Mouse (Mus musculus) heart, postnatal 0 days (tissue): Measurements from ENCODE around the gene Mipep. TPM values are rescaled to one million over a fixed set of nuclear protein-coding genes. Genes with fewer than 3 reads are reported as not detected.
A peak's percentile ranks its signal among the peaks of the same experiment; 100 is the strongest.

Experiments used
- ATAC-seq: fragments of 200-750 bp; cut with Nextera tagmentation; 2 replicates; pipeline ENCODE4 v1.8.0; 2017; ENCODE audit warnings: low read depth, moderate number of reproducible peaks, moderate library complexity; ENCODE audit not compliant: insufficient read depth
- DNase-seq: peaks from one replicate; pipeline ENCODE4 v3.0.0-alpha.2; 2016; ENCODE audit warnings: low spot score
- H3K27ac ChIP-seq: fragments of 300-500 bp; sonication (generic); 2 replicates; pipeline ENCODE4 v1.5.1; 2014; ENCODE audit warnings: low read depth, mild to moderate bottlenecking
- H3K27me3 ChIP-seq: fragments of 300-500 bp; sonication (generic); 2 replicates; pipeline ENCODE4 v1.6.1; 2014; ENCODE audit warnings: low read length, mixed read lengths; ENCODE audit not compliant: control insufficient read depth, insufficient read depth
- H3K36me3 ChIP-seq: fragments of 300-500 bp; sonication (generic); replicated peaks from 2 replicates; pipeline ENCODE4 v1.6.1; 2014; ENCODE audit warnings: low read length, mixed read lengths; ENCODE audit not compliant: control insufficient read depth, insufficient read depth
- H3K4me1 ChIP-seq: fragments of 300-500 bp; sonication (generic); 2 replicates; pipeline ENCODE4 v1.6.1; 2014; ENCODE audit warnings: antibody characterized with exemption; ENCODE audit not compliant: control insufficient read depth, insufficient read depth
- H3K4me2 ChIP-seq: fragments of 300-500 bp; sonication (generic); 2 replicates; pipeline ENCODE4 v1.6.1; 2014; ENCODE audit warnings: low read depth, mild to moderate bottlenecking, low read length, moderate library complexity
- H3K4me3 ChIP-seq: fragments of 300-500 bp; sonication (generic); 2 replicates; pipeline ENCODE4 v1.5.1; 2014; ENCODE audit warnings: low read depth, low read length
- H3K9ac ChIP-seq: fragments of 300-500 bp; sonication (generic); replicated peaks from 2 replicates; pipeline ENCODE4 v1.6.1; 2014; ENCODE audit warnings: low read depth, low read length, mixed read lengths
- H3K9me3 ChIP-seq: fragments of 300-500 bp; sonication (generic); replicated peaks from 2 replicates; pipeline ENCODE4 v1.6.1; 2016; ENCODE audit warnings: low read length; ENCODE audit not compliant: control insufficient read depth
- CTCF ChIP-seq: IDR thresholded peaks from 2 replicates; pipeline ENCODE4 v1.5.1; 2016; ENCODE audit warnings: antibody characterized with exemption, control low read depth, low read depth
- EP300 ChIP-seq: IDR thresholded peaks from 2 replicates; pipeline ENCODE4 v1.6.1; 2016; ENCODE audit warnings: antibody characterized with exemption, low read depth
- whole genome bisulfite sequencing: fragments of 180-500 bp; shearing (Covaris S2); extraction: QIAGEN DNeasy Blood & Tissue Kit; methylation state at CpG from one replicate; pipeline ENCODE4 v1.1.7; 2014; 5-methylcytosine and 5-hydroxymethylcytosine counted together
- polyA plus RNA-seq: library from polyadenylated mRNA; unstranded; fragments of >200 nt; fragmentation: Nextera tagmentation; extraction: Ambion mirVana; gene quantifications from 2 replicates; pipeline ENCODE4 v1.2.1, GENCODE M21; 2015
- total RNA-seq: library from RNA; depleted of rRNA; stranded (reverse); fragments of >200 nt; gene quantifications from 2 replicates; pipeline ENCODE4 v1.2.3, GENCODE M21; 2014; ENCODE audit warnings: low replicate concordance

Mipep gene
- total and polyA plus RNA-seq, 2 experiments from 2014 or later, result 29.2 to 49.1 TPM

- Histone ChIP-seq H3K9me3 (no peaks in the 10 kb centered on the region), H3K27ac (peak overlapping the region; percentile 94), H3K27me3 (no peaks in the 10 kb centered on the region), H3K4me2 (no peak overlapping the region; the same call in 1 of the 2 replicates), H3K36me3 (no peaks in the 10 kb centered on the region), H3K4me3 (no peak overlapping the region), H3K4me1 (peaks cover 87% of the 10 kb centered on the region), H3K9ac (peak overlapping the region; percentile 23; the same call in 1 of the 2 replicates)
- ATAC-seq (no peak), DNase-seq (peak; percentile 39)
- 50% methylated on average over 10 of the region's 10 CpGs for WGBS
- no peak for TF ChIP-seq EP300
- no peak for TF ChIP-seq CTCF
Observed at GRCm38 (mm10) chr14:60738434-60738938, 45.9 kb upstream of the Mipep start.

- no peak for ATAC-seq
- H3K4me2 ChIP-seq, result no peak overlapping the region
- H3K27ac ChIP-seq, result peak overlapping the region; percentile 94; the same call in 1 of the 2 replicates
- TF ChIP-seq CTCF (no peak), EP300 (no peak)
- no peak overlapping the region for H3K4me3 ChIP-seq
- DNase-seq, result no peak
- 5% methylated on average over 3 of the region's 9 CpGs for WGBS
- H3K4me1 ChIP-seq, result peaks cover 89% of the 10 kb centered on the region
- H3K9me3 ChIP-seq, result no peaks in the 10 kb centered on the region
- H3K9ac ChIP-seq, result no peak overlapping the region
- H3K36me3 ChIP-seq, result no peaks in the 10 kb centered on the region
- no peaks in the 10 kb centered on the region for H3K27me3 ChIP-seq
Observed at GRCm38 (mm10) chr14:60739155-60739554, 45.2 kb upstream of the Mipep start.

DNA sequence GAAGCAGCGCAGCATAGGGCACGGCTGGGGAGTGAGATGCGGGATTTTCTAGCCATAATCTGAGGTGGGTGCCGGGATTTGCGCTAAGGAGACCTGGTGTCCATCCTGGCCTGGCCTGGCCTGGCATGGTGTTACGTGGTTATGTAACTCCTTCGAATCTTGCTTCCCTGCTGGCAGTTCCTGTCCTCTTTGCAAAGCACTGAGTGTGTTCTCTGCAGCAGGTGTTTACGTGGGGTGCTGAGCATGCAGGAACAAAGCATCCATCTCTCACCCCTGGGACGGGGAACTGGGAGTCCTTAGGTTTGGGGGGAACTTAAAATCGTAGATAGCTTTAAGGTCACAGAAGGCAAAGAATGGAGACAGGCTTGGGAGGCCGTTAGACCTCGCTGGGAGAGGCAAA, 44.8 kb upstream of the Mipep start:
- 44% methylated on average over 12 of the region's 12 CpGs for whole genome bisulfite sequencing
- H3K36me3 ChIP-seq, result no peaks in the 10 kb centered on the region
- H3K27ac ChIP-seq, result peak overlapping the region; percentile 94
- no peak overlapping the region for H3K4me3 ChIP-seq
- no peaks in the 10 kb centered on the region for H3K27me3 ChIP-seq
- TF ChIP-seq EP300 (no peak), CTCF (no peak)
- H3K4me2 ChIP-seq, result no peak overlapping the region
- H3K9ac ChIP-seq, result no peak overlapping the region
- no peak for DNase-seq
- no peaks in the 10 kb centered on the region for H3K9me3 ChIP-seq
- ATAC-seq, result no peak
- peaks cover 89% of the 10 kb centered on the region for H3K4me1 ChIP-seq

DNA sequence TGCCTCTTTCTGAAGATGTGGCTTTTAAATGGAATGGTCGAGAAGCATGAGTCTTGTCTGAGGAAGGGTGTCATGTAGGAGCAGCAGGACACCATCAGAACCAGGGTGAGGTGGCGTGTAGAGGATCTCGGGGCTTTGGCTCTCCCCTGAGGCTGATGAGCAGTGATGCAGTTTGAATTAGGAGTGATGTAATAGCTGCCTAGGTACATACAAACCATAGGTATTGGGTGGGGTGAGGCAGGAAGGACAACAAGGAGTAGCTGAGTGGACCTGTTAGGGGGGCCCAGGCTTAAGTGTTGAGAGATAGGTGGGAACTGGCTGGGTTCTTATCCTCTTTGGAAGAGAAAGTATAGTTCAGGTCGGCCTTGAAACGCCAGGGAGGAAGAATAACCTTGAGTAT, 43.9 kb upstream of the Mipep start:
- Histone ChIP-seq H3K4me2 (no peak overlapping the region), H3K9me3 (no peaks in the 10 kb centered on the region), H3K4me3 (no peak overlapping the region), H3K4me1 (peaks cover 86% of the 10 kb centered on the region), H3K9ac (peak overlapping the region; percentile 18; the same call in 1 of the 2 replicates), H3K27me3 (no peaks in the 10 kb centered on the region), H3K27ac (peak overlapping the region; percentile 94), H3K36me3 (peaks cover 1% of the 10 kb centered on the region)
- WGBS, result 36% methylated on average over 5 of the region's 5 CpGs
- no peak for ATAC-seq
- DNase-seq, result no peak
- TF ChIP-seq CTCF (peak; percentile 3; the same call in 1 of the 2 replicates), EP300 (no peak)

- Histone ChIP-seq H3K4me2 (peak overlapping the region; percentile 14), H3K27ac (peak overlapping the region; percentile 94), H3K27me3 (no peaks in the 10 kb centered on the region), H3K9ac (peak overlapping the region; percentile 18), H3K36me3 (peaks cover 7% of the 10 kb centered on the region), H3K4me3 (no peak overlapping the region), H3K9me3 (no peaks in the 10 kb centered on the region), H3K4me1 (peaks cover 81% of the 10 kb centered on the region)
- no peak for TF ChIP-seq EP300
- TF ChIP-seq CTCF, result no peak
- peak; percentile 62 for ATAC-seq
- DNase-seq, result no peak
- WGBS, result 24% methylated on average over 8 of the region's 8 CpGs
Observed at GRCm38 (mm10) chr14:60741033-60741432, 43.3 kb upstream of the Mipep start.

GRCm38 (mm10) chr14:60741490-60741981, 42.8 kb upstream of the Mipep start:
- Histone ChIP-seq H3K9me3 (no peaks in the 10 kb centered on the region), H3K27me3 (no peaks in the 10 kb centered on the region), H3K9ac (peak overlapping the region; percentile 18), H3K4me3 (no peak overlapping the region), H3K27ac (peak overlapping the region; percentile 94), H3K4me1 (peaks cover 76% of the 10 kb centered on the region), H3K4me2 (peak overlapping the region; percentile 14), H3K36me3 (peaks cover 12% of the 10 kb centered on the region)
- TF ChIP-seq CTCF (no peak), EP300 (peak; percentile 68)
- WGBS, result 4% methylated on average over 6 of the region's 6 CpGs
- ATAC-seq, result peak; percentile 86
- DNase-seq, result peak; percentile 83
